Mouse (Mus musculus): ENCODE measurements at regions not wholly inside any gene's neighbourhood (a gene's known extent, or its start where the extent isn't known, plus 50 kb on each side); places are given as distances from the start of the nearest gene placed in this dataset.

- no peak for DNase-seq (ENCODE audit: low spot score)
Observed at GRCm38 (mm10) chr16:87295727-87296126, 58.3 kb upstream of the N6amt1 start.

- no peak for DNase-seq (ENCODE audit: low spot score)
Observed at GRCm38 (mm10) chr16:87292826-87293225, 61.2 kb upstream of the N6amt1 start.

GRCm38 (mm10) chr16:87291716-87292115 is 62.3 kb upstream of the N6amt1 start:
- no peak for DNase-seq (ENCODE audit: low spot score)

- DNase-seq (ENCODE audit: low spot score): no peak
Observed at GRCm38 (mm10) chr16:87285639-87286038, 68.3 kb upstream of the N6amt1 start.

- peak; percentile 25 for DNase-seq (ENCODE audit: low spot score)
Observed at GRCm38 (mm10) chr16:87284835-87285510, 69.0 kb upstream of the N6amt1 start.

- no peak for DNase-seq (ENCODE audit: low spot score)
Observed at GRCm38 (mm10) chr16:87278518-87278917, 75.5 kb upstream of the N6amt1 start.

GRCm38 (mm10) chr16:87272363-87272762 is 81.6 kb upstream of the N6amt1 start:
- no peak for DNase-seq (ENCODE audit: low spot score)

- DNase-seq (ENCODE audit: low spot score): no peak
Observed at GRCm38 (mm10) chr16:87267954-87268804, 85.8 kb upstream of the N6amt1 start.

GRCm38 (mm10) chr16:87267517-87267916 is 86.5 kb upstream of the N6amt1 start:
- no peak for DNase-seq (ENCODE audit: low spot score)

- DNase-seq (ENCODE audit: low spot score): no peak
Observed at GRCm38 (mm10) chr16:87263571-87263970, 90.4 kb upstream of the N6amt1 start.

- no peak for DNase-seq (ENCODE audit: low spot score)
Observed at GRCm38 (mm10) chr16:87263041-87263440, 90.9 kb upstream of the N6amt1 start.

GRCm38 (mm10) chr16:87262497-87262896 is 91.5 kb upstream of the N6amt1 start:
- no peak for DNase-seq (ENCODE audit: low spot score)

- no peak for DNase-seq (ENCODE audit: low spot score)
Observed at GRCm38 (mm10) chr16:87261527-87261926, 92.5 kb upstream of the N6amt1 start.

- no peak for DNase-seq (ENCODE audit: low spot score)
Observed at GRCm38 (mm10) chr16:87254736-87255135, 99.2 kb upstream of the N6amt1 start.

- DNase-seq (ENCODE audit: low spot score): no peak
Observed at GRCm38 (mm10) chr16:87250531-87250930, 103.5 kb upstream of the N6amt1 start.

GRCm38 (mm10) chr16:87249903-87250302 is 104.1 kb upstream of the N6amt1 start:
- peak; percentile 28 for DNase-seq (ENCODE audit: low spot score)

- peak; percentile 14 for DNase-seq (ENCODE audit: low spot score)
Observed at GRCm38 (mm10) chr16:87248501-87249030, 105.4 kb upstream of the N6amt1 start.

GRCm38 (mm10) chr16:87245933-87246791 is 107.8 kb upstream of the N6amt1 start:
- DNase-seq (ENCODE audit: low spot score): no peak

GRCm38 (mm10) chr16:87245441-87245840 is 108.5 kb upstream of the N6amt1 start:
- no peak for DNase-seq (ENCODE audit: low spot score)

GRCm38 (mm10) chr16:87242027-87242426 is 112.0 kb upstream of the N6amt1 start:
- no peak for DNase-seq (ENCODE audit: low spot score)

GRCm38 (mm10) chr16:87239105-87239504 is 114.9 kb upstream of the N6amt1 start:
- DNase-seq (ENCODE audit: low spot score): no peak
